Mouse (Mus musculus): Measurements from ENCODE around the gene Josd2. TPM values are rescaled to one million over a fixed set of nuclear protein-coding genes. Genes with fewer than 3 reads are reported as not detected.

The Josd2 gene
- total RNA-seq (2023): 62.3 TPM

DNA sequence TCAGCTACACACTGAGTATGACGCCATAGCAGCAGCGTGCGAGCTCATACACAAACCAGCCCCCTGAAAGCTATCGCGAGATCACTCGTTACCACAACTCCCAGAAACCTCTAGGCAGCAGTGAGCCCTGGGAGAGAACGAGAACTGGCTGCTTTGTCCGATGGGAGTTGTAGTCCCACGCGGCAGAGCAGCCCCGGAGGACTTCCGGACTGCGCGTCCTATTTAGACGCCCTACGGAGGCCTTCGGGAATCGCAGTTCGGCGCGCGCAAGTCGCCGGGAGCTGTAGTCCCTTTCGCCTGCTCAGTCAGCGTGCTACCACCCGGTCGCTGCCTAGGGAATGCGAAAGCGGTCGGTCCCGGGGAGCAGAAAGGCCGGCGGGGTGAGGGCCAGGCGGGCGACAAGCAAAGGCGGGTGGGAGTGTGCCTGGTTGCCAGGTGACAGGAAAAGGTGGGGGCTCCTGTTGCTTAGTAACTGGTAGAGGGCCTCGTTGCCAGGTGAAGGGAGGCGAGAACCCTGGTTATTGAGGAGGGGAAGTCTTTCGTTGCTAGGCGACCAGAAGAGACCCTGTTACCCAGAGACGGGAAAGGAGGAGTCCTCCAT lies at the start of gene Josd2:
Gene Josd2 (plus strand): TSS at position 170 of the 601 bp plus-strand sequence.

GRCm38 (mm10) chr7:44428968-44429521 lies 38.7 kb upstream of the Josd2 start, which contains the start of gene Lrrc4b:
Gene Lrrc4b, plus strand, starts transcription at chr7:44429018.

DNA sequence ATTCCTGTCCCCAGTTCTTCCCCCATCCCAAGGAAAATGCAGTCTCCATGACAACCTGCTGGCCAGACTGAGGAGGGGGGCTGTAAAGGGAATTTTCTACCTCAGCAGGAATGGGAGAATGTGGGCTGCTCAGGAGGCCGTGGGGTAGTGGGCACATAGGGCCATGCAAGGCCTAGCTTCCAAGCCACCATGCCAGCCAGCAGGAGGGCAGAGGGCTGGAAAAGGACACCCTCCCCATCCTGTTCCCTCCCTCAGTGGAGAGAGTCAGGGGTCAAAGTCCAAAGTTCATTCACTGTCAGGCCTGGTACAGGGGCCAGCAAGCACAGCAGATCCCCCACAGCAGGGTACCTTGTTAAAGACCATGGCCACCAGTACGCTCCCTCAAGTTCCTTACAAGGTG lies 2.7 kb upstream of the Josd2 start, which contains the start of gene Aspdh:
Gene Aspdh (plus strand): TSS at position 281 of the 400 bp plus-strand sequence.

DNA sequence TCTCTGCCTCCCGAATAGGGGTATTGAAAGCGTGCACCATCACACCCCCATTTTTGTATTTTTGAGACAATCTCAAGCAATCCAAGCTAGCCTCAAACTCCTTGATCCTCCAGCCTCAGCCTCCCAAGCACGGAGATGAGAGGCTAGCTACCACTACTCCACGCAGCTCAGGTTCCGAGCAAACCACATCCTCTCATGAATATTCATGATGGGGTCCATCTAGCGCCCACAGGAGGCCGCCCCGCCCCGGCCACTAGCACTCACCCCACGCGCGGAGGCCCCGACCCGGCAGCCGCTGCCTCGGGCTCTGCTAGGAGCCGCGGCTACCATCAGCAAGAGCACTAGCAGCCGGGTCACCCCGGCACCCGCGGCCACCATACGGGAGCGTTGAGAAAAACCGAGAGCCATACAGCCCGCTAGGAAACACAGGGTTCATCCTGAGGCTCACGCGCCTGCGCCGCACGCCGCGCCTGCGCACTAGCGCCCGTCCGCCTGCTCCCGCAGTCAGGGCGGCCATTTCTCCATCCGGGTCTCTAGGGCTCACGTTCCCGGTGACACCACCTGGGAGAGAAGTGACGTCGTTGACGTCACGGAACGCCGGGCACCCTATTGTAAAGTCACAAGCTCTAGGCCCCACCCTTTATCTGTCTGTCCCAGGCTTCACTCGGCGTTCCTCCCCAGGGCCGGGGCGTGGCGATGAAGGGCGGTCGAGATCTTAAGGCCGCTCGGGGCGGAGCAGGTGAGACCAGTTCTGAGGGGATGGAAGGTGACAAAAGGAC lies 28.4 kb downstream of the Josd2 start, which contains the start of the genes Emc10 and Fam71e1:
Gene Emc10 (minus strand): TSS at position 538 of the 779 bp plus-strand sequence.
Gene Fam71e1 (plus strand): TSS at position 590 of the 779 bp plus-strand sequence.

Other genes with a start within 250 kb of the Josd2 start
- gene Klk1, start 242.6 kb upstream of the Josd2 start, total RNA-seq (2023): not detected
- not detected for gene Gm36864, start 231.8 kb upstream of the Josd2 start, total RNA-seq (2023)
- gene 1700028J19Rik, start 221.3 kb upstream of the Josd2 start, total RNA-seq (2023): 3.6 TPM
- 184 TPM for gene 2410002F23Rik, start 221.3 kb upstream of the Josd2 start, total RNA-seq (2023)
- gene Acp4, start 210.6 kb upstream of the Josd2 start, total RNA-seq (2023): not detected
- gene Gm15517, start 206.5 kb upstream of the Josd2 start, total RNA-seq (2023): not detected
- gene Clec11a, start 161.1 kb upstream of the Josd2 start, total RNA-seq (2023): 1.5 TPM
- gene Shank1, start 157.7 kb upstream of the Josd2 start, total RNA-seq (2023): 1.8 TPM
- gene Syt3, start 83.9 kb upstream of the Josd2 start, total RNA-seq (2023): 0.83 TPM
- gene 1700008O03Rik, start 82.2 kb upstream of the Josd2 start, total RNA-seq (2023): not detected
- not detected for gene Lrrc4b, start 39.0 kb upstream of the Josd2 start, total RNA-seq (2023)
- gene Aspdh, start 2.6 kb upstream of the Josd2 start, total RNA-seq (2023): not detected
- 84.1 TPM for gene Emc10, start 28.5 kb downstream of the Josd2 start, total RNA-seq (2023)
- gene Fam71e1, start 28.6 kb downstream of the Josd2 start, total RNA-seq (2023): 6.6 TPM
- 0.56 TPM for gene Mybpc2, start 56.7 kb downstream of the Josd2 start, total RNA-seq (2023)
- gene Spib, start 64.1 kb downstream of the Josd2 start, total RNA-seq (2023): 15.9 TPM
- gene Pold1, start 80.9 kb downstream of the Josd2 start, total RNA-seq (2023): 38.5 TPM
- gene Nr1h2, start 86.0 kb downstream of the Josd2 start, total RNA-seq (2023): 315 TPM
- 21.3 TPM for gene Napsa, start 104.4 kb downstream of the Josd2 start, total RNA-seq (2023)
- 1.6 TPM for gene Kcnc3, start 122.7 kb downstream of the Josd2 start, total RNA-seq (2023)
- gene Myh14, start 202.9 kb downstream of the Josd2 start, total RNA-seq (2023): 0.35 TPM
- gene Izumo2, start 240.8 kb downstream of the Josd2 start, total RNA-seq (2023): not detected

All from CD4-positive naive resting alpha-beta T cell, adult 57 days (primary cell).